Mouse (Mus musculus): ENCODE data around the gene Dennd1a.

GRCm38 (mm10) chr2:38021166-38021565 lies 266.0 kb downstream of the Dennd1a start:
- TF ChIP-seq POLR2A (IDR thresholded peaks at IDR 0.05; ENCODE audit: extremely low read depth, insufficient read depth, low read length) = no peak
- TF ChIP-seq CTCF (IDR thresholded peaks at IDR 0.05; ENCODE audit: extremely low read depth, insufficient read depth, low read length) = no peak
